Comparison of ENCODE assay signal across 20 mouse cellular contexts in genomic region chr9:102350696-102351095, GRCm38 (mm10). TPM values are rescaled to one million over a fixed set of nuclear protein-coding genes. Genes with fewer than 3 reads are reported as not detected.
DNase-seq lines count a peak whose midpoint lies in the region; ATAC-seq and TF ChIP-seq lines count a peak whose summit lies in the region.
"Had no signal": no experiment of that assay in that cellular context is flagged by ENCODE, and none has a peak within 500 bp of the region (broad histone marks: within the 10 kb centered on the region; RNA-seq: fewer than 3 reads in every experiment).

No protein-coding gene starts in this region.

- H3K36me3 ChIP-seq in liver, embryonic 11.5 days (ENCODE audit: control insufficient read depth, insufficient read depth, low read length), result no peaks in the 10 kb centered on the region
- H3K36me3 ChIP-seq in liver, postnatal 0 days (replicated peaks; ENCODE audit: insufficient read depth, low read length), result no peaks in the 10 kb centered on the region
- H3K36me3 ChIP-seq in hindbrain, embryonic 16.5 days (ENCODE audit: control insufficient read depth, insufficient read depth, low read length), result no peaks in the 10 kb centered on the region
- H3K36me3 ChIP-seq in neural tube, embryonic 14.5 days (ENCODE audit: control insufficient read depth, insufficient read depth, low read length), result no peaks in the 10 kb centered on the region
- H3K36me3 ChIP-seq: embryonic facial prominence, embryonic 10.5 days; G1E; heart, embryonic 12.5 days; kidney, embryonic 15.5 days had no signal

- H3K27me3 ChIP-seq in liver, embryonic 11.5 days (replicated peaks; ENCODE audit: control insufficient read depth, insufficient read depth, low read length), result peaks cover 65% of the 10 kb centered on the region
- peaks cover 41% of the 10 kb centered on the region for H3K27me3 ChIP-seq in liver, postnatal 0 days (ENCODE audit: insufficient read depth, low read length)
- peaks cover 7% of the 10 kb centered on the region; the same call in 1 of the 2 replicates for H3K27me3 ChIP-seq in hindbrain, embryonic 16.5 days (replicated peaks; ENCODE audit: control insufficient read depth, insufficient read depth, low read length)
- H3K27me3 ChIP-seq in neural tube, embryonic 14.5 days (ENCODE audit: control insufficient read depth, insufficient read depth, low read length), result peaks cover 8% of the 10 kb centered on the region

- no peak for ATAC-seq in liver, embryonic 11.5 days (replicated peaks; ENCODE audit: low FRiP score)
- ATAC-seq in liver, postnatal 0 days, result no peak
- ATAC-seq in hindbrain, embryonic 16.5 days, result no peak
- no peak for ATAC-seq in neural tube, embryonic 14.5 days (ENCODE audit: low read depth)
- ATAC-seq in megakaryocyte, adult 5-6 weeks (ENCODE audit: poor library complexity, severe bottlenecking), result no peak
- ATAC-seq: CD4-positive, CD25-positive, alpha-beta regulatory T cell, adult 4 months; intestine, embryonic 16.5 days had no signal

- no peaks in the 10 kb centered on the region for H3K9me3 ChIP-seq in liver, embryonic 11.5 days (ENCODE audit: control insufficient read depth, low read length)
- no peaks in the 10 kb centered on the region for H3K9me3 ChIP-seq in liver, postnatal 0 days (ENCODE audit: low read length)
- no peaks in the 10 kb centered on the region for H3K9me3 ChIP-seq in hindbrain, embryonic 16.5 days (ENCODE audit: control insufficient read depth, low read length)
- no peaks in the 10 kb centered on the region for H3K9me3 ChIP-seq in neural tube, embryonic 14.5 days (ENCODE audit: control insufficient read depth, low read length)
- H3K9me3 ChIP-seq: embryonic facial prominence, embryonic 10.5 days; heart, embryonic 12.5 days; kidney, embryonic 15.5 days had no signal

- no peak overlapping the region for H3K27ac ChIP-seq in liver, embryonic 11.5 days (ENCODE audit: low read depth, low read length)
- no peak overlapping the region for H3K27ac ChIP-seq in liver, postnatal 0 days (ENCODE audit: low read depth)
- H3K27ac ChIP-seq in hindbrain, embryonic 16.5 days (ENCODE audit: low read depth, low read length), result no peak overlapping the region
- H3K27ac ChIP-seq in neural tube, embryonic 14.5 days (ENCODE audit: low read depth, low read length), result no peak overlapping the region
- H3K27ac ChIP-seq: embryonic facial prominence, embryonic 10.5 days; kidney, embryonic 15.5 days had no signal

- no peak overlapping the region for H3K4me3 ChIP-seq in liver, embryonic 11.5 days (ENCODE audit: low read depth, low read length)
- H3K4me3 ChIP-seq in liver, postnatal 0 days (ENCODE audit: low read depth, low read length), result no peak overlapping the region
- no peak overlapping the region; the same call in 1 of the 2 replicates for H3K4me3 ChIP-seq in hindbrain, embryonic 16.5 days (ENCODE audit: low read length)
- no peak overlapping the region for H3K4me3 ChIP-seq in neural tube, embryonic 14.5 days (ENCODE audit: low read depth, low read length)
- H3K4me3 ChIP-seq: embryonic facial prominence, embryonic 10.5 days; heart, embryonic 12.5 days; kidney, embryonic 15.5 days had no signal

- no peak for TF ChIP-seq CTCF in liver, postnatal 0 days (IDR thresholded peaks at IDR 0.05; ENCODE audit: low read depth)

- 76% methylated on average over 6 of the region's 6 CpGs for WGBS in liver, embryonic 11.5 days
- 70% methylated on average over 6 of the region's 6 CpGs for WGBS in liver, postnatal 0 days (ENCODE audit: insufficient replicate concordance)
- 85% methylated on average over 6 of the region's 6 CpGs for WGBS in hindbrain, embryonic 16.5 days
- WGBS in neural tube, embryonic 14.5 days, result 86% methylated on average over 6 of the region's 6 CpGs

- H3K4me1 ChIP-seq in liver, embryonic 11.5 days (replicated peaks; ENCODE audit: control insufficient read depth, insufficient read depth, low read length), result no peaks in the 10 kb centered on the region
- no peaks in the 10 kb centered on the region for H3K4me1 ChIP-seq in liver, postnatal 0 days (ENCODE audit: insufficient read depth)
- H3K4me1 ChIP-seq in hindbrain, embryonic 16.5 days (ENCODE audit: control insufficient read depth, insufficient read depth, low read depth, low read length), result peaks cover 8% of the 10 kb centered on the region
- 0 out of 2 replicates have a peak, but pooled peaks cover 2% of the 10 kb centered on the region for H3K4me1 ChIP-seq in neural tube, embryonic 14.5 days (ENCODE audit: control insufficient read depth, insufficient read depth, low read length)

- H3K9ac ChIP-seq in liver, embryonic 11.5 days (ENCODE audit: low read depth, low read length), result no peak overlapping the region
- no peak overlapping the region for H3K9ac ChIP-seq in liver, postnatal 0 days (replicated peaks)
- no peak overlapping the region; the same call in 1 of the 2 replicates for H3K9ac ChIP-seq in hindbrain, embryonic 16.5 days (ENCODE audit: low read depth, low read length)
- no peak overlapping the region for H3K9ac ChIP-seq in neural tube, embryonic 14.5 days (replicated peaks; ENCODE audit: low read depth, low read length)
- H3K9ac ChIP-seq: heart, embryonic 12.5 days; kidney, embryonic 15.5 days; lung, embryonic 14.5 days had no signal

- DNase-seq in cerebellum, adult 8-10 months, result peak; percentile 4
- DNase-seq in cerebellum, adult 9-10 months, result no peak
- DNase-seq in liver, embryonic 11.5 days (ENCODE audit: low spot score), result peak; percentile 11
- DNase-seq in liver, postnatal 0 days, result no peak
- DNase-seq in adrenal gland, postnatal 14 days, result no peak
- DNase-seq: gastrocnemius, postnatal 36 days; lung, embryonic 14.5 days; lung, postnatal 4 days; thymus, postnatal 36 days had no signal

- TF ChIP-seq EP300 in liver, postnatal 0 days (IDR thresholded peaks at IDR 0.05; ENCODE audit: low read depth), result no peak

- H3K4me2 ChIP-seq in liver, embryonic 11.5 days, result no peak overlapping the region
- H3K4me2 ChIP-seq in liver, postnatal 0 days (ENCODE audit: low read depth, low read length), result no peak overlapping the region
- peak overlapping the region; percentile 84 for H3K4me2 ChIP-seq in hindbrain, embryonic 16.5 days (ENCODE audit: low read length)
- peak overlapping the region; percentile 92; the same call in 1 of the 2 replicates for H3K4me2 ChIP-seq in neural tube, embryonic 14.5 days (ENCODE audit: low read depth, low read length)
- H3K4me2 ChIP-seq: heart, embryonic 12.5 days; kidney, embryonic 15.5 days; lung, embryonic 14.5 days had no signal

RNA-seq across cellular contexts. Expression of gene Ephb1, which starts 3.8 kb away (rescaled TPM):
- polyA plus RNA-seq in liver, embryonic 11.5 days (2014; fragmentation: Nextera tagmentation; extraction: Ambion mirVana), result 0.69 and 0.70 TPM in 2 replicates
- 0.24 and 0.28 TPM in 2 replicates for polyA plus RNA-seq in liver, postnatal 0 days (2015; fragmentation: Nextera tagmentation; extraction: Ambion mirVana)
- 41.2 and 47.5 TPM in 2 replicates for polyA plus RNA-seq in hindbrain, embryonic 16.5 days (2015; fragmentation: Nextera tagmentation; extraction: Ambion mirVana)
- polyA plus RNA-seq in neural tube, embryonic 14.5 days (2014; fragmentation: Nextera tagmentation; extraction: Ambion mirVana), result 42.0 and 48.7 TPM in 2 replicates
- total RNA-seq in adrenal gland, postnatal 14 days (2021), result 3.3 and 3.7 TPM in 2 replicates
- not detected in 2 replicates for total RNA-seq in megakaryocyte, adult 5-6 weeks (2015)
- not detected in 2 replicates for total RNA-seq in megakaryocyte, adult 5-6 weeks (2017)
- total RNA-seq: monocyte, adult 5-6 weeks; neutrophil, adult 5-6 weeks had no signal
- polyA plus RNA-seq: CD4-positive, CD25-positive, alpha-beta regulatory T cell, adult 4 months; G1E had no signal

Comparison
In these comparisons a context has a peak if more than half of its experiments do, and no peak if none do; other contexts are left out.
1. DNase-seq: peak in cerebellum, adult 8-10 months (single experiment) and liver, embryonic 11.5 days (single experiment); none in cerebellum, adult 9-10 months (single experiment), liver, postnatal 0 days (single experiment) and adrenal gland, postnatal 14 days (single experiment).
2. H3K4me2 ChIP-seq: peak in hindbrain, embryonic 16.5 days (single experiment) and neural tube, embryonic 14.5 days (single experiment); none in liver, embryonic 11.5 days (single experiment) and liver, postnatal 0 days (single experiment).
3. RNA of gene Ephb1, which starts 3.8 kb away (polyA plus RNA-seq): 42.0 to 48.7 TPM in neural tube, embryonic 14.5 days and 41.2 to 47.5 TPM in hindbrain, embryonic 16.5 days; 0.69 to 0.70 TPM in liver, embryonic 11.5 days and 0.24 to 0.28 TPM in liver, postnatal 0 days; every median in the first group is over 10 times any median in the second.